Mouse (Mus musculus) stomach, embryonic 14.5 days (tissue): ENCODE measurements around the gene Dok5. TPM values are rescaled to one million over a fixed set of nuclear protein-coding genes. Genes with fewer than 3 reads are reported as not detected.

Experiments used
- ATAC-seq: fragments of 200-750 bp; cut with Nextera tagmentation; 2 replicates; pipeline ENCODE4 v1.8.0; 2017; ENCODE audit warnings: low read depth, moderate TSS enrichment; ENCODE audit not compliant: insufficient number of reproducible peaks, insufficient read depth, low FRiP score
- H3K27ac ChIP-seq: fragments of 300-500 bp; sonication (generic); 2 replicates; pipeline ENCODE4 v1.5.1; 2014; ENCODE audit warnings: mild to moderate bottlenecking, low read length, moderate library complexity, mixed read lengths
- H3K27me3 ChIP-seq: fragments of 300-500 bp; sonication (generic); 2 replicates; pipeline ENCODE4 v1.6.1; 2014; ENCODE audit warnings: low read length, control low read depth, mixed read lengths; ENCODE audit not compliant: control insufficient read depth, insufficient read depth
- H3K36me3 ChIP-seq: fragments of 300-500 bp; sonication (generic); 2 replicates; pipeline ENCODE4 v1.6.1; 2014; ENCODE audit warnings: mild to moderate bottlenecking, control low read depth, low read length, moderate library complexity, mixed read lengths; ENCODE audit not compliant: control insufficient read depth, insufficient read depth
- H3K4me1 ChIP-seq: fragments of 300-500 bp; sonication (generic); 2 replicates; pipeline ENCODE4 v1.6.1; 2014; ENCODE audit warnings: low read length, control low read depth, mixed read lengths; ENCODE audit not compliant: control insufficient read depth, insufficient read depth
- H3K4me2 ChIP-seq: fragments of 300-500 bp; sonication (generic); replicated peaks from 2 replicates; pipeline ENCODE4 v1.6.1; 2014; ENCODE audit warnings: low read depth, low read length, control low read depth
- H3K4me3 ChIP-seq: fragments of 300-500 bp; sonication (generic); 2 replicates; pipeline ENCODE4 v1.5.1; 2014; ENCODE audit warnings: low read depth, low read length, control low read depth
- H3K9ac ChIP-seq: fragments of 300-500 bp; sonication (generic); replicated peaks from 2 replicates; pipeline ENCODE4 v1.6.1; 2014; ENCODE audit warnings: low read depth, mild to moderate bottlenecking, control low read depth, low read length, moderate library complexity, mixed read lengths
- H3K9me3 ChIP-seq: fragments of 300-500 bp; sonication (generic); 2 replicates; pipeline ENCODE4 v1.6.1; 2016; ENCODE audit warnings: low read depth, low read length, control low read depth; ENCODE audit not compliant: control insufficient read depth
- WGBS: fragments of 180-500 bp; shearing (Covaris S2); extraction: QIAGEN DNeasy Blood & Tissue Kit; methylation state at CpG from one replicate; pipeline ENCODE4 v1.1.7; 2014; 5-methylcytosine and 5-hydroxymethylcytosine counted together
- polyA plus RNA-seq: library from polyadenylated mRNA; unstranded; fragments of >200 nt; fragmentation: Nextera tagmentation; extraction: Ambion mirVana; gene quantifications from 2 replicates; pipeline ENCODE4 v1.2.1, GENCODE M21; 2014

The Dok5 gene
- polyA plus RNA-seq, 1 experiment from 2014 or later = 2.6 TPM

DNA sequence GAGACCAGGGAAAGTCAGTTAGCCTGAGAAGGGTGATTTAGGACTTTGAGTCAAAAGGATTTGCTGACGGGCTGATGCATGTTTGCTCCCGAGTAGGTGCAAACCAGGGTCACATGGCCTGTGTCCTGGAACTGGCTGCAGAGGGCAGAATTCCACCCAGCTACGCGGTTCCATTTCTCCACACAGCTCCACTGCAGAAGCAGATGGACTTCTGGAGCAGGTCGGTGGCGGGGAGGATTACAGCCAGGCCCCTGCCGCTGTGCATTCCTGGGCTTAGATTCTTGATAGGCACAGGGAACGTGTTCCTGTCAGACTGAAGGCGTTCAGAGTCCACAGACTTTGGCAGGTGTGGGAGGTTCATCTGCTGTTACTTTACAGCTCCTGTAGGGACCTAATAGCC, 131.2 kb downstream of the Dok5 start:
- no peaks in the 10 kb centered on the region for H3K4me1 ChIP-seq
- H3K4me3 ChIP-seq = no peak overlapping the region
- H3K9me3 ChIP-seq = no peaks in the 10 kb centered on the region
- no peaks in the 10 kb centered on the region for H3K27me3 ChIP-seq
- H3K27ac ChIP-seq = no peak overlapping the region
- H3K4me2 ChIP-seq = no peak overlapping the region
- H3K36me3 ChIP-seq = no peaks in the 10 kb centered on the region
- ATAC-seq = no peak
- 57% methylated on average over 9 of the region's 9 CpGs for WGBS
- H3K9ac ChIP-seq = no peak overlapping the region

GRCm38 (mm10) chr2:170863201-170863600, 131.6 kb downstream of the Dok5 start:
- no peaks in the 10 kb centered on the region for H3K4me1 ChIP-seq
- H3K27ac ChIP-seq = no peak overlapping the region
- no peak overlapping the region for H3K4me3 ChIP-seq
- 94% methylated on average over 10 of the region's 10 CpGs for WGBS
- no peaks in the 10 kb centered on the region for H3K27me3 ChIP-seq
- ATAC-seq = no peak
- no peaks in the 10 kb centered on the region for H3K9me3 ChIP-seq
- H3K4me2 ChIP-seq = no peak overlapping the region
- H3K9ac ChIP-seq = no peak overlapping the region
- H3K36me3 ChIP-seq = no peaks in the 10 kb centered on the region

- 80% methylated on average over 5 of the region's 5 CpGs for WGBS
- Histone ChIP-seq H3K9me3 (no peaks in the 10 kb centered on the region), H3K4me3 (no peak overlapping the region), H3K27me3 (no peaks in the 10 kb centered on the region), H3K9ac (no peak overlapping the region), H3K36me3 (no peaks in the 10 kb centered on the region), H3K4me1 (no peaks in the 10 kb centered on the region), H3K4me2 (no peak overlapping the region), H3K27ac (no peak overlapping the region)
- ATAC-seq = no peak
Measured at GRCm38 (mm10) chr2:170864043-170864442, 132.4 kb downstream of the Dok5 start.

DNA sequence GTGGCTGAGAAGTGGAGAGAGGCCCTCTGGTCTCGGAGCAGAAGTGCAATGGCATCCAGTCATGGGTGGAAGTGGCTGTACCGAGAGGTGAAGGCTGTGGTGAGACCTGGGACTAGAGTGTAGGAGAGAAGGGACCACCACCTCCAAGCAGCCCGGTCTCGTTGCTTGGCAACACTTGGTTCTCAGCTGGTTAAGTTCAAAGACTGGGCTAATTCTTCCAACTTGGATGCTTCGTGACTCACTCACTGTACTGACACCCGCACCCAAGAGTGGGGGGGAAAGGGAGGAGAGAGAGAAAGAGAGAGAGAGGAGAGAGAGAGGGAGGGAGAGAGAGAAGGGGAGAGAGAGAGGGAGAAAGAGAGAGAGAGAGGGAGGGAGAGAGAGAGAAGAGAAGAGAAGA, 133.2 kb downstream of the Dok5 start:
- Histone ChIP-seq H3K4me1 (no peaks in the 10 kb centered on the region), H3K27me3 (no peaks in the 10 kb centered on the region), H3K27ac (no peak overlapping the region), H3K9me3 (no peaks in the 10 kb centered on the region), H3K4me3 (no peak overlapping the region), H3K36me3 (no peaks in the 10 kb centered on the region), H3K9ac (no peak overlapping the region), H3K4me2 (no peak overlapping the region)
- WGBS = 85% methylated on average over 6 of the region's 6 CpGs
- no peak for ATAC-seq

GRCm38 (mm10) chr2:170870566-170870965, 139.0 kb downstream of the Dok5 start:
- Histone ChIP-seq H3K27me3 (no peaks in the 10 kb centered on the region), H3K36me3 (no peaks in the 10 kb centered on the region)

GRCm38 (mm10) chr2:170871469-170871868, 139.9 kb downstream of the Dok5 start:
- H3K4me1 ChIP-seq = no peaks in the 10 kb centered on the region
- H3K9me3 ChIP-seq = no peaks in the 10 kb centered on the region
- H3K27ac ChIP-seq = no peak overlapping the region
- H3K9ac ChIP-seq = no peak overlapping the region
- H3K4me3 ChIP-seq = no peak overlapping the region
- H3K4me2 ChIP-seq = no peak overlapping the region
- no peak for ATAC-seq
- 81% methylated on average over 3 of the region's 3 CpGs for WGBS
- H3K36me3 ChIP-seq = no peaks in the 10 kb centered on the region
- no peaks in the 10 kb centered on the region for H3K27me3 ChIP-seq

More at GRCm38 (mm10) chr2:170870566-170870965, 139.0 kb downstream of the Dok5 start:
- Histone ChIP-seq H3K27ac (no peak overlapping the region), H3K4me3 (no peak overlapping the region), H3K4me2 (no peak overlapping the region), H3K9ac (no peak overlapping the region), H3K4me1 (no peaks in the 10 kb centered on the region), H3K9me3 (no peaks in the 10 kb centered on the region)
- 86% methylated on average over 15 of the region's 15 CpGs for WGBS
- ATAC-seq = no peak

DNA sequence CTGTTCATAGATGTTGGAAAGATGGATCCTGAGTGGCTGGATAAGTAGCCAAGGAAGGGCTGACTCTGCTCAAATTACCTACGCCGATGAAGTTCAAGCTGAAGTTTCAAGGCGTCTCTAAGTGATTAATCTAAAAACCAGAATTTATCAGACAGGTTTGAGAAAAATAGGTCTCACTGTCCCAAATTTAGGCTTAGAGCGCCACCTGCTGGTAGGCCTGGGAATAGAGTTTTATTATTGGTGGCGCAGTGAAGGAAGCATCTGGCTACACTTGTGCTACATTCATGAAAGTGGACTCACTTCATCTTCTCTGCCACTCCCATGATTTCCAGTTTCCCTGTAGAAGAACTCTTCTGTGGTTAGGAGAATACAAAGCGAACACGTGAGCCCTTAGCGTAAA, 141.8 kb downstream of the Dok5 start:
- Histone ChIP-seq H3K27me3 (no peaks in the 10 kb centered on the region), H3K4me1 (no peaks in the 10 kb centered on the region), H3K9ac (no peak overlapping the region), H3K27ac (no peak overlapping the region), H3K4me2 (no peak overlapping the region), H3K36me3 (no peaks in the 10 kb centered on the region), H3K9me3 (no peaks in the 10 kb centered on the region), H3K4me3 (no peak overlapping the region)
- no peak for ATAC-seq
- 9% methylated on average over 8 of the region's 8 CpGs for WGBS

- peak; percentile 72; the same call in 1 of the 2 replicates for ATAC-seq
- no peak overlapping the region for H3K9ac ChIP-seq
- H3K27ac ChIP-seq = no peak overlapping the region
- H3K36me3 ChIP-seq = no peaks in the 10 kb centered on the region
- no peaks in the 10 kb centered on the region for H3K4me1 ChIP-seq
- 3% methylated on average over 4 of the region's 4 CpGs for WGBS
- H3K27me3 ChIP-seq = no peaks in the 10 kb centered on the region
- H3K4me2 ChIP-seq = no peak overlapping the region
- no peak overlapping the region for H3K4me3 ChIP-seq
- H3K9me3 ChIP-seq = no peaks in the 10 kb centered on the region
Measured at GRCm38 (mm10) chr2:170877515-170877914, 145.9 kb downstream of the Dok5 start.

- H3K27me3 ChIP-seq = no peaks in the 10 kb centered on the region
- H3K4me1 ChIP-seq = no peaks in the 10 kb centered on the region
- no peak overlapping the region for H3K4me2 ChIP-seq
- WGBS = 54% methylated on average over 5 of the region's 5 CpGs
- H3K27ac ChIP-seq = no peak overlapping the region
- H3K4me3 ChIP-seq = no peak overlapping the region
- H3K36me3 ChIP-seq = no peaks in the 10 kb centered on the region
- H3K9ac ChIP-seq = no peak overlapping the region
- H3K9me3 ChIP-seq = no peaks in the 10 kb centered on the region
- peak; percentile 20; the same call in 1 of the 2 replicates for ATAC-seq
Measured at GRCm38 (mm10) chr2:170877936-170878335, 146.3 kb downstream of the Dok5 start.
